Mouse (Mus musculus): ENCODE measurements around the gene Cfap97. TPM values are rescaled to one million over a fixed set of nuclear protein-coding genes. Genes with fewer than 3 reads are reported as not detected.
"Not testable (repeated sequence)": the region's sequence is repeated elsewhere in the genome, so short reads cannot be mapped to it uniquely, and the experiment has no call there.

Cfap97 gene
- 15.0 and 17.1 TPM in 2 replicates for polyA plus RNA-seq (2015; fragmentation: Nextera tagmentation; extraction: Ambion mirVana)

- peak within 1 kb of the TSS; percentile 86 for H3K9ac ChIP-seq (ENCODE audit: low read depth, low read length)
- H3K4me1 ChIP-seq (ENCODE audit: control insufficient read depth, insufficient read depth, low read length): peaks cover 6% of the 10 kb centered on the region
- peak within 1 kb of the TSS; percentile 88 for H3K4me3 ChIP-seq (ENCODE audit: low read length)
- no peaks in the 10 kb centered on the region for H3K9me3 ChIP-seq (ENCODE audit: control insufficient read depth, low read length)
- H3K36me3 ChIP-seq (ENCODE audit: control insufficient read depth, insufficient read depth, low read length): no peaks in the 10 kb centered on the region
- peak within 1 kb of the TSS; percentile 93 for H3K4me2 ChIP-seq (ENCODE audit: low read depth, low read length)
- ATAC-seq: peak; percentile 80
- H3K27ac ChIP-seq (ENCODE audit: low read length): peak within 1 kb of the TSS; percentile 61
- 0 out of 2 replicates have a peak, but pooled peaks cover 2% of the 10 kb centered on the region for H3K27me3 ChIP-seq (replicated peaks; ENCODE audit: control insufficient read depth, insufficient read depth, low read length)
- 1% methylated on average over 64 of the region's 75 CpGs for WGBS
Measured at GRCm38 (mm10) chr8:46151202-46152062, at the start of gene Cfap97. Gene Cfap97, plus strand, starts transcription at chr8:46151771.

- Histone ChIP-seq H3K36me3 (ENCODE audit: control insufficient read depth, insufficient read depth, low read length) (peaks cover 11% of the 10 kb centered on the region), H3K4me1 (ENCODE audit: control insufficient read depth, insufficient read depth, low read length) (peaks cover 3% of the 10 kb centered on the region; the same call in 1 of the 2 replicates), H3K4me3 (ENCODE audit: low read length) (no peak overlapping the region), H3K9me3 (ENCODE audit: control insufficient read depth, low read length) (no peaks in the 10 kb centered on the region), H3K4me2 (ENCODE audit: low read depth, low read length) (no peak overlapping the region), H3K27ac (ENCODE audit: low read length) (no peak overlapping the region), H3K9ac (ENCODE audit: low read depth, low read length) (no peak overlapping the region), H3K27me3 (replicated peaks; ENCODE audit: control insufficient read depth, insufficient read depth, low read length) (no peaks in the 10 kb centered on the region)
- WGBS: 93% methylated on average over 11 of the region's 11 CpGs
- ATAC-seq: no peak
Measured at GRCm38 (mm10) chr8:46103434-46103833, 48.1 kb upstream of the Cfap97 start.

- Histone ChIP-seq H3K27me3 (replicated peaks; ENCODE audit: control insufficient read depth, insufficient read depth, low read length) (no peaks in the 10 kb centered on the region), H3K4me1 (ENCODE audit: control insufficient read depth, insufficient read depth, low read length) (peaks cover 3% of the 10 kb centered on the region; the same call in 1 of the 2 replicates), H3K4me2 (ENCODE audit: low read depth, low read length) (no peak overlapping the region), H3K9ac (ENCODE audit: low read depth, low read length) (no peak overlapping the region), H3K9me3 (ENCODE audit: control insufficient read depth, low read length) (no peaks in the 10 kb centered on the region), H3K27ac (ENCODE audit: low read length) (no peak overlapping the region), H3K4me3 (ENCODE audit: low read length) (no peak overlapping the region), H3K36me3 (ENCODE audit: control insufficient read depth, insufficient read depth, low read length) (peaks cover 11% of the 10 kb centered on the region; the same call in 1 of the 2 replicates)
- no peak for ATAC-seq
Measured at GRCm38 (mm10) chr8:46107690-46108089, 43.9 kb upstream of the Cfap97 start.

- not testable (repeated sequence) for H3K4me2 ChIP-seq (ENCODE audit: low read depth, low read length); H3K4me3 ChIP-seq (ENCODE audit: low read length); H3K27me3 ChIP-seq (replicated peaks; ENCODE audit: control insufficient read depth, insufficient read depth, low read length); H3K9ac ChIP-seq (ENCODE audit: low read depth, low read length); H3K36me3 ChIP-seq (ENCODE audit: control insufficient read depth, insufficient read depth, low read length); H3K9me3 ChIP-seq (ENCODE audit: control insufficient read depth, low read length); ATAC-seq; H3K4me1 ChIP-seq (ENCODE audit: control insufficient read depth, insufficient read depth, low read length); H3K27ac ChIP-seq (ENCODE audit: low read length)
Measured at GRCm38 (mm10) chr8:46113421-46114170, 38.0 kb upstream of the Cfap97 start.

- H3K4me3 ChIP-seq (ENCODE audit: low read length): no peak overlapping the region
- ATAC-seq: no peak
- H3K36me3 ChIP-seq (ENCODE audit: control insufficient read depth, insufficient read depth, low read length): no peaks in the 10 kb centered on the region; the same call in 1 of the 2 replicates
- H3K4me1 ChIP-seq (ENCODE audit: control insufficient read depth, insufficient read depth, low read length): no peaks in the 10 kb centered on the region
- H3K4me2 ChIP-seq (ENCODE audit: low read depth, low read length): no peak overlapping the region
- no peaks in the 10 kb centered on the region for H3K9me3 ChIP-seq (ENCODE audit: control insufficient read depth, low read length)
- H3K9ac ChIP-seq (ENCODE audit: low read depth, low read length): no peak overlapping the region
- 69% methylated on average over 3 of the region's 3 CpGs for WGBS
- no peak overlapping the region for H3K27ac ChIP-seq (ENCODE audit: low read length)
- H3K27me3 ChIP-seq (replicated peaks; ENCODE audit: control insufficient read depth, insufficient read depth, low read length): no peaks in the 10 kb centered on the region
Measured at GRCm38 (mm10) chr8:46117172-46117571, 34.4 kb upstream of the Cfap97 start.

GRCm38 (mm10) chr8:46119176-46119575, 32.4 kb upstream of the Cfap97 start:
- no peaks in the 10 kb centered on the region for H3K27me3 ChIP-seq (replicated peaks; ENCODE audit: control insufficient read depth, insufficient read depth, low read length)
- no peaks in the 10 kb centered on the region for H3K4me1 ChIP-seq (ENCODE audit: control insufficient read depth, insufficient read depth, low read length)
- H3K4me2 ChIP-seq (ENCODE audit: low read depth, low read length): no peak overlapping the region
- no peak for ATAC-seq
- 85% methylated on average over 3 of the region's 3 CpGs for WGBS
- H3K36me3 ChIP-seq (ENCODE audit: control insufficient read depth, insufficient read depth, low read length): no peaks in the 10 kb centered on the region; the same call in 1 of the 2 replicates
- H3K9me3 ChIP-seq (ENCODE audit: control insufficient read depth, low read length): no peaks in the 10 kb centered on the region
- H3K27ac ChIP-seq (ENCODE audit: low read length): no peak overlapping the region
- no peak overlapping the region for H3K4me3 ChIP-seq (ENCODE audit: low read length)
- H3K9ac ChIP-seq (ENCODE audit: low read depth, low read length): no peak overlapping the region

- Histone ChIP-seq H3K36me3 (ENCODE audit: control insufficient read depth, insufficient read depth, low read length) (no peaks in the 10 kb centered on the region), H3K9ac (ENCODE audit: low read depth, low read length) (no peak overlapping the region), H3K27me3 (replicated peaks; ENCODE audit: control insufficient read depth, insufficient read depth, low read length) (no peaks in the 10 kb centered on the region), H3K27ac (ENCODE audit: low read length) (no peak overlapping the region), H3K4me2 (ENCODE audit: low read depth, low read length) (no peak overlapping the region), H3K9me3 (ENCODE audit: control insufficient read depth, low read length) (no peaks in the 10 kb centered on the region), H3K4me3 (ENCODE audit: low read length) (no peak overlapping the region), H3K4me1 (ENCODE audit: control insufficient read depth, insufficient read depth, low read length) (no peaks in the 10 kb centered on the region)
- peak; percentile 31; the same call in 1 of the 2 replicates for ATAC-seq
- WGBS: 63% methylated on average over 2 of the region's 2 CpGs
Measured at GRCm38 (mm10) chr8:46122498-46122897, 29.1 kb upstream of the Cfap97 start.

- H3K9ac ChIP-seq (ENCODE audit: low read depth, low read length): no peak overlapping the region
- H3K27me3 ChIP-seq (replicated peaks; ENCODE audit: control insufficient read depth, insufficient read depth, low read length): no peaks in the 10 kb centered on the region
- no peaks in the 10 kb centered on the region for H3K9me3 ChIP-seq (ENCODE audit: control insufficient read depth, low read length)
- H3K4me3 ChIP-seq (ENCODE audit: low read length): no peak overlapping the region
- no peak for ATAC-seq
- no peak overlapping the region for H3K27ac ChIP-seq (ENCODE audit: low read length)
- H3K4me1 ChIP-seq (ENCODE audit: control insufficient read depth, insufficient read depth, low read length): no peaks in the 10 kb centered on the region
- 0 out of 2 replicates have a peak, but pooled peaks cover 3% of the 10 kb centered on the region for H3K36me3 ChIP-seq (ENCODE audit: control insufficient read depth, insufficient read depth, low read length)
- 68% methylated on average over 2 of the region's 2 CpGs for WGBS
- H3K4me2 ChIP-seq (ENCODE audit: low read depth, low read length): no peak overlapping the region
Measured at GRCm38 (mm10) chr8:46130426-46130825, 21.1 kb upstream of the Cfap97 start.

- 83% methylated on average over 2 of the region's 2 CpGs for WGBS
- H3K27me3 ChIP-seq (replicated peaks; ENCODE audit: control insufficient read depth, insufficient read depth, low read length); H3K27ac ChIP-seq (ENCODE audit: low read length); H3K4me1 ChIP-seq (ENCODE audit: control insufficient read depth, insufficient read depth, low read length); H3K9me3 ChIP-seq (ENCODE audit: control insufficient read depth, low read length); H3K36me3 ChIP-seq (ENCODE audit: control insufficient read depth, insufficient read depth, low read length); H3K4me2 ChIP-seq (ENCODE audit: low read depth, low read length); H3K4me3 ChIP-seq (ENCODE audit: low read length); ATAC-seq; H3K9ac ChIP-seq (ENCODE audit: low read depth, low read length): not testable (repeated sequence)
Measured at GRCm38 (mm10) chr8:46135546-46135945, 16.0 kb upstream of the Cfap97 start.

Measured in intestine, embryonic 16.5 days (tissue).